Mouse (Mus musculus): Measurements from ENCODE around the gene Exosc6. TPM values are rescaled to one million over a fixed set of nuclear protein-coding genes. Genes with fewer than 3 reads are reported as not detected.

Gene Exosc6
- polyA plus RNA-seq (2012; rRNA removed), result 4.7 and 58.3 TPM in 2 replicates

GRCm38 (mm10) chr8:111056158-111056663 lies at the start of gene Exosc6:
Gene Exosc6 (plus strand): TSS chr8:111056339.

DNA sequence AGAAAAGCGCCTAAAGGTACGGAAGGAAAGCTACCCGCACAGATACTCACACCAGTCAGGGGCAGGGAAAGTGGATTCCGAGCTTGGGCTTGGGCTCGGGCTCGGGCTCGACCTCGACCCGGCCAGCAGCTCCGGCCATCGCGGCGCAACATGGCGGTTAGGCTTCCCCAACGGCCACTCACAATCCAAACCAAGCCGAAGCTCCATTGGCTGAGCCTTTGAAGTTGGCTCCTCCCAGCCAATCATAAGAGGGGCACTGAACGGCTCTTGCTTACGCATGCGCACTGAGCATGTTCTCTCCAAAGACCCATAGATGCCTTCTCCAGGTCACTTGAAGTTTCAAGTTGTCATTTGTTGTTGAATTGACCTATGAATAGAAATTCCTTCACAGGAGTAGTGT lies 24.6 kb upstream of the Exosc6 start, which contains the start of gene Ddx19b:
TSS of gene Ddx19b (minus strand) at position 180 of the 400 bp plus-strand sequence.

GRCm38 (mm10) chr8:111032916-111033315 lies 23.2 kb upstream of the Exosc6 start, which contains the start of gene Aars:
Gene Aars (plus strand): TSS chr8:111033144.

DNA sequence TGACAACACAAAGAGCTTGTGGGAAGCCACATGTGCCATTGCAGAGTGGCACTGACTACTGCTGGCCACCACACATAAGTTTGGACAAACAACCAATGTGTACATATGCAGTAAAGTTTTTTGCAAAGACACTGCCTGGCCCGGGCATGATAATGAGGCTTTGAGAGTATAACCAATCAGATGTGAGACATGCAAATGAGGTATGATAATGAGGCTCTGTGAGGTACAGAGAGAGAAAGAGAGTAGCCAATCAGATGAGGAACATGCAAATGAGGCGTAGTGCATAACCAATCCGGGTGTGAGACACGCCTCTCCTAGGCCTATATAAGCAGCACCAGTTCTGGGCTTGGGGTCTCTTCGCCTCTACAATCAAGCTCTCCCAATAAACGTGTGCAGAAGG lies 36.2 kb downstream of the Exosc6 start, which contains the start of gene Clec18a:
TSS of gene Clec18a (minus strand) at position 101 of the 400 bp plus-strand sequence.

GRCm38 (mm10) chr8:111093865-111094718 lies 38.0 kb downstream of the Exosc6 start, which contains the start of gene Pdpr:
Gene Pdpr (plus strand): TSS chr8:111094630.

Other genes starting within 250 kb of the Exosc6 start
- 50.1 and 63.5 TPM in 2 replicates for gene Cog4, start 209.7 kb upstream of the Exosc6 start, polyA plus RNA-seq (2012; rRNA removed)
- 115 and 124 TPM in 2 replicates for gene Sf3b3, start 209.6 kb upstream of the Exosc6 start, polyA plus RNA-seq (2012; rRNA removed)
- gene Fuk, start 153.9 kb upstream of the Exosc6 start, polyA plus RNA-seq (2012; rRNA removed), result 14.4 and 14.8 TPM in 2 replicates
- gene St3gal2, start 136.4 kb upstream of the Exosc6 start, polyA plus RNA-seq (2012; rRNA removed), result 19.5 and 24.2 TPM in 2 replicates
- gene Ddx19a, start 58.5 kb upstream of the Exosc6 start, polyA plus RNA-seq (2012; rRNA removed), result 73.2 and 86.5 TPM in 2 replicates
- 10.3 and 12.0 TPM in 2 replicates for gene Ddx19b, start 24.6 kb upstream of the Exosc6 start, polyA plus RNA-seq (2012; rRNA removed)
- 56.7 and 71.6 TPM in 2 replicates for gene Aars, start 23.2 kb upstream of the Exosc6 start, polyA plus RNA-seq (2012; rRNA removed)
- 0.82 and 0.91 TPM in 2 replicates for gene Clec18a, start 36.1 kb downstream of the Exosc6 start, polyA plus RNA-seq (2012; rRNA removed)
- gene Pdpr, start 38.3 kb downstream of the Exosc6 start, polyA plus RNA-seq (2012; rRNA removed), result 8.3 and 12.1 TPM in 2 replicates
- gene Glg1, start 202.9 kb downstream of the Exosc6 start, polyA plus RNA-seq (2012; rRNA removed), result 41.0 and 48.8 TPM in 2 replicates
- 35.2 and 50.0 TPM in 2 replicates for gene Rfwd3, start 243.9 kb downstream of the Exosc6 start, polyA plus RNA-seq (2012; rRNA removed)